Mouse (Mus musculus): ENCODE measurements around the gene Bcas1.

- TF ChIP-seq CTCF (IDR thresholded peaks at IDR 0.05; ENCODE audit: extremely low read depth, insufficient read depth, low read length), result no peak
- TF ChIP-seq POLR2A (IDR thresholded peaks at IDR 0.05; ENCODE audit: extremely low read depth, insufficient read depth, low read length), result no peak
Observed at GRCm38 (mm10) chr2:170445861-170446260, 18.2 kb upstream of the Bcas1 start.

Data from cortical plate, adult 2 months (tissue).